Mouse (Mus musculus) heart, postnatal 10 days (tissue): ENCODE results near the gene Sh3bp5. TPM values are rescaled to one million over a fixed set of nuclear protein-coding genes. Genes with fewer than 3 reads are reported as not detected.

ENCODE experiments used
- DNase-seq, 2 experiments: peaks; one replicate each; pipeline ENCODE4 v3.0.0; 2021
- intact Hi-C: fragments of 180-260 bp; cut with DNase I; formaldehyde crosslinking; loops from one replicate; pipeline ENCODE4 v1.15.1; 2025
- total RNA-seq, 2 experiments: library from RNA; stranded (reverse); gene quantifications; 2 replicates each; pipeline ENCODE4 v1.2.3; 2021

Gene Sh3bp5
- total RNA-seq, 2 experiments from 2014 or later, result 59.7 to 65.1 TPM

DNA sequence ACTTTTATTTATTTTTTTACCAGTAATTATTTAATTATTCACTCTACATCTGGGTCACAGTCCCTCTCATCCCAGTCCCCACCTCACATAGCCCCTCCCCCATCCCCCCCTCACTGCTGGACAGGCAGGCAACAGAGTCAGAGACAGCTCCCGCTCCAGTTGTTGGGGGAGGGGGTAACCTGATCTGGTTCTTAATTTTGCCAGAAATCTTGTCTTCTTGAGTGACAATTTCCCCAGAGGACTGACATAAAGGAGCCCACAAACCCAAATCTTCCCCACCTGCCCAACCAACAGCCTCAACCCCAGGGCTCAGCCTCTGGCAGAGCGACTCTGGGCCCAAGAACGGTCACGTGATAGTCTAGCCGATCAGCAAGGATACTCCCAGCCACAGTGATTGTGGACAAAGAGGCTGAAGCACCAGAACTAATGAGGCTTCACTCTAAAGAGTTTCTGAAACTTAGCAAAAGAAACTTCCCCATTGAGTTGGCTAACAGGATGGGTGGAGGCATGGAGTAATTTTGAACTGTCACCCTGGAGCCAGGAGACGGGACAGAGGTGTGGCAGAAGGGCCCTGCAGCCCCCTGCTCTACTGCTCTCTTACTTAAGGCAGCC, 22.3 kb downstream of the Sh3bp5 start:
- intact Hi-C loops, result loop anchor here (2.0 kb wide), 1 partner anchor 15 kb away; no protein-coding TSS in a partner anchor
- DNase-seq, result no peak

GRCm38 (mm10) chr14:31412651-31413056, 23.2 kb downstream of the Sh3bp5 start:
- peak; percentile 68 to 69 for DNase-seq
- intact Hi-C loops, result loop anchor here (2.0 kb wide), 1 partner anchor 16 kb away; no protein-coding TSS in a partner anchor

DNA sequence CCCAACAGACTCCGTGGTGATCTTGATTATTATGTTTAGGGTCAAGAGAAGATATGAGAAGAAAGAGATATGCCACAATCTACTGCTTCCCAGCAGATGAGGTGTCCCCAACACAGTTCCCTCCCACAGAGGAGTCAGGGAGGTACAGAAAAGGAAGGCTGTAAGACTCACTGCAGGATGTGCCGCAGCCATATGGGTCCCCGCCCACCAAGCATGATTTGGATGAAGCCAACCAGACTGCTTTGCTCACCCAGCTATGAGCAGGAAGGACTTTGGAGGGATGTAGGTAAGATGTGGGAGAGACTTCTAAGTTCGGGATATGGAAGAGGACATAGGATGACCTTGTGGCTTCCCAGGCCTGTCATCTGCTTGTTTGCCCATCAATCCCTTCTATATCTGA, 25.1 kb downstream of the Sh3bp5 start:
- intact Hi-C loops, result no loop called here
- no peak for DNase-seq

DNA sequence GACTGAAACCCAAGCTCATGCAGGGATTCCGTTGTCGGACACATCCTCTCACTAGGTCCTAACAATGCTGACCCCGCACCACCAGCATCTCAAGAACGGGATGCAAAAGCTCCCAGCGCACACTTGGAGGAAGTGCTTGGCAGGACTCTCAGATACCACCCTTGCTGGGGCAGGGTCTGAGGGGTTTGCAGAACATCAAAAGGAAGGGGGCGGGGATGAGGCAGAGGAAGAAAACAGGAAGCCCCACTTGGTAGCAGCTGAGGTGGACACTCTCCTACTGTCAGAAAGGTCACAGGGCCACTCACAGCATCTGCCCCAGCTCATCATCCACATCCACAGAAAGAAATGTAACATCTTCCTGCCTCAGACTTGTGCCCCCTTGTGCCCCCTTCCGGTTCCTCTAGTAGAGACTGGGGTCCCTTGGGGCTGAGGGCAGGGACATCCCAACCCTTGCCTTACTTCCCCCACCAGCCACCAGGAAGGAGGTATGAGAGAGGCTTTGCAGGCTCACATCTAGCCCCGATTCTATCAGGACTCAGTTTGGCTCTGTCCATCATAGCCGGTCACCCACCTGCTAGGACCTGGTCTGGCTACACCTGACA, 25.7 kb downstream of the Sh3bp5 start:
- intact Hi-C loops, result no loop called here
- DNase-seq, result no peak

GRCm38 (mm10) chr14:31408666-31409065, 27.2 kb downstream of the Sh3bp5 start:
- DNase-seq, result peak in 1 of 2 experiments; percentile 55
- intact Hi-C loops, result no loop called here

- intact Hi-C loops, result no loop called here
- DNase-seq, result no peak
These were observed 27.8 kb downstream of the Sh3bp5 start for GRCm38 (mm10) chr14:31407911-31408604.

- DNase-seq, result no peak
- intact Hi-C loops, result no loop called here
These were observed 28.7 kb downstream of the Sh3bp5 start for GRCm38 (mm10) chr14:31407208-31407607.

GRCm38 (mm10) chr14:31406154-31406810, 29.6 kb downstream of the Sh3bp5 start:
- intact Hi-C loops, result no loop called here
- DNase-seq, result no peak

DNA sequence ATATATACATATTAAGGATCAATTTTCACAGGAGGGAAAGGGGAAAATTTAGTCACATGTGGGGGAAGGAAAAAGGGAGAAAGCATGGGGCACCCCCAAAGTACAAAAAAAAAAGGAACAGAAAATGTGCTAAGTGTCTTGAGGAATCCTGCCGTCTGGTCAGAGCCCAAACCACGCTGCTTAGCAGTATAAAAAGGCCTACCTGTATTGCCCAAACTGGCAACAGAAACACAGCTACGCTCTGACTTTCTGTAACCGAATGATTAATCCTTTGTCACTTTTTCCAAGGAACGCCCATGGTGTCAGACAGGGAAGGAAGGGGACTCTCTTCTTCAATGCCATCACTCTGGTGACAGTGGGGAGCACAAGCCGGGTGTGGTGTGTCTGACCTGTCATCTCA, 30.2 kb downstream of the Sh3bp5 start:
- DNase-seq, result no peak
- intact Hi-C loops, result no loop called here

- peak in 1 of 2 experiments; percentile 16 for DNase-seq
- intact Hi-C loops, result no loop called here
These were observed 31.2 kb downstream of the Sh3bp5 start for GRCm38 (mm10) chr14:31404663-31405062.

DNA sequence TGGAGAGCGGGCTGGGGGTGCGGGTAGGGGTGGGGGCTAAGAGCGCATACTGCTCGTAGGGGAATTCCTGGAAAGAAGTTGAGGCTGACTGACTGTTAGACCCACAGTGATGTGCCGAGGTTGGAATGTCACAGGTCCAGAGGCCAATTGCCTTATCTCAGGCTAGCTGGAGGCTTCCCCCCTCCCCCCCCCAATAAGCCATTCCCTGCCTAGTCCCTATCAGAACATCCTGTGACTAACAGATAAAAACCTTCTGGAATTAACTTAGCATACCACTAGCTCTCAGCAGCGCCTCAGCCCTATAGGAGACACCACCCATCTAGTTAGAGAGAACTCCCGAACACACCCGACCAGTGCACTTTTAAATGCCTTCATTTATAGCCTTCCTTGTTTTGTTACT, 31.9 kb downstream of the Sh3bp5 start:
- no peak for DNase-seq
- intact Hi-C loops, result no loop called here

- intact Hi-C loops, result no loop called here
- DNase-seq, result peak in 1 of 2 experiments; percentile 41
These were observed 32.3 kb downstream of the Sh3bp5 start for GRCm38 (mm10) chr14:31403556-31403955.

DNA sequence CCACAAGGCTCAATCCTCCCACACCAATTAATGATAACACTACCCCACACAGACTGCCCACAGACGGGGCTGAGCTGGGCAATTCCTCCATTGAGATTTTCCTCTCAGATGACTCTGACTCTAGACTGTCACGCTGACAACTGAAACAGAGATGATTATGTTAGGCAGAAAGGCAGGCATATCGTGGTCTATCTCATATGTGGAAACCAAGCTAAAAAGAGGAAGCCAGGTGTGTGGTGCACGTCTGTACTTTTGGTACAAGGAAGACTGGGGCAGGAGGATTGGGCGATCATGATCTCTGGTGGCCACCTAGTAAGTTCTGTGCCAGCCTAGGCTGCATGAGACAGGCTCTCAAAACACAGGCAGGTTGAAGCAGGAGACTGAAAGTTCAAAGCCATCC, 33.2 kb downstream of the Sh3bp5 start:
- DNase-seq, result no peak
- intact Hi-C loops, result no loop called here

DNA sequence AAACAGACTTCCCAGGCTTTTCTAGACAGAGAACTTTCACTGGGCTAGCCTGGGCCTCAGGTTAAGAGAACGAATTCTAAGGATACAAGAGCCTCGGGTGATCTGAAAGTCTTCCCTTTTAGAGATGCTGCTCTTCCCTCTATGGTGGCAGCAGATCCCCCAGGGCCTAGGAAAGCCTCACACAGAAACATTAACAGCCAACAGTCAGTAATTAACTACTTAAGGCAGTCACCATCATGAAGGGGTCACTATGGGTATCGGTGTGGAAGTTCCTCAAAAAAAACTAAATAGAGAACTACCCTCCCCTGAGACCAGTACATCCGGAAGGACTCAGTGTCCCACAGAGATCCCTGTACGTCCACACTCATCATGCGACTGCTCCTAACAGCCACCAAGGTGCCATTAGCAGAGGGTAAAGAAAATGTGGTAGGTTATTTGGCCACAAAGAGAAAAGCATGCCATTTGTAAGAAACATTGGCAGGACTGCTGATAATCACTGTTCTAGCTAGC, 33.9 kb downstream of the Sh3bp5 start:
- DNase-seq, result peak in 1 of 2 experiments; percentile 5
- intact Hi-C loops, result no loop called here

- intact Hi-C loops, result no loop called here
- peak in 1 of 2 experiments; percentile 32 for DNase-seq
These were observed 35.0 kb downstream of the Sh3bp5 start for GRCm38 (mm10) chr14:31400896-31401295.

DNA sequence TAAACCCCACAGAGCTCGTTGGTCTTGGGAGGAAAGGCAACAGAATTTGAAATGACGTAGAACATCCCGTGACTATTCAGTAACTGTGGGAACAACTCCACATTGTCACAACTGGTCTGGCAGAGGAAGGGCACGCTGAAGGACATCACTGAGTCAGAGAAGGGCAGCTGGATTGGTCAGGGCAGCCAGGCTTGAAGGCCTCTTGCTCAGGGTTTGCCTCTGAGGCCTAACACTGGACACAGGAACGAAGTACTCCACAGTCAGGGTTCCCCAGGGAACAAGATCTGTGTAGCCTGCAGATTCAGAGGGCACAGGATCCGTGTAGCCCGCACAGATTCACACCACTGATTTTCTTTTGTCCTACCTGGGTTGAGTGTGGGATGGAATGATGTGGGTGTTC, 35.6 kb downstream of the Sh3bp5 start:
- intact Hi-C loops, result no loop called here
- no peak for DNase-seq

- DNase-seq, result no peak
- intact Hi-C loops, result no loop called here
These were observed 36.6 kb downstream of the Sh3bp5 start for GRCm38 (mm10) chr14:31399271-31399670.

GRCm38 (mm10) chr14:31398819-31399218, 37.1 kb downstream of the Sh3bp5 start:
- intact Hi-C loops, result no loop called here
- no peak for DNase-seq

DNA sequence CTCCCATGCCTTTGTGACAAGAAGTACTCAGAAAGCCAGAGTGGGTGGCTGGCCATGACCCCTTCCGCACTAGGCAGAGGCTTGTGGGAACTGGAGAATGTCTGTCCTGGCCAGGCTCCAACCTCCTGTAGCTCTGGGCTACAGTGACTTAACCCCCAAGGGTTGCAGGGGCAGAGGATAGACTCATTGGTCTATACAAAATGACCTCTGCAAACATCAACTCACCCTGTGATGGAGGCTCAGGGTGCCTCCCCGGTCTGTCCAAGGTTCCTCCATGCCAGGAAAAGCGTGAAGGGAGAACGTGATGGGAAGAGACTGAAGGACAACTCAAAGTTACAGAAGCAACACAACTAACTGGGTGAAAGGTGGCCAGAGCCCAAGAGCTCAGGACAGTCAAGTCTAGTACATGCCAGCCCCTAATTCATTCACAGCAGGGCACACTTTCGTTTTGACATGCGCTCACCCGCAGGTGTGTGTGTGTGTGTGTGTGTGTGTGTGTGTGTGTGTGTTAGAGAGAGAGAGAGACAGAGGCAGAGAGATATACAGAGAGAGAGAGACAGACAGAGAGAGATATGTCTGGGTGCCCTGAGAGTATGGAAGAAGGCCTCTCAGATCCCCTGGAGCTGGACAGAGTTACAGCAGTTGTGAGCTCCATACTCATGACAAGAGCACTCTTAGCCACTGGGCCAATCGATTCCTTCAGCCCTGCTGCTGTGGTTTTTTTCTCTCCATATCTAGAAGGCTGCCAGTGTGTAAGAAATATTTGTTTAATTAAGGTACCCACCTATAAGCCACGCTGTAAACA, 37.9 kb downstream of the Sh3bp5 start:
- peak; percentile 77 to 78 for DNase-seq
- intact Hi-C loops, result no loop called here

- no peak for DNase-seq
- intact Hi-C loops, result no loop called here
These were observed 38.5 kb downstream of the Sh3bp5 start for GRCm38 (mm10) chr14:31397353-31397752.
